Mouse (Mus musculus): Measurements from ENCODE around the gene Cd247. TPM values are rescaled to one million over a fixed set of nuclear protein-coding genes. Genes with fewer than 3 reads are reported as not detected.

Cd247 gene
- polyA plus RNA-seq, 1 experiment from 2014 or later, result 0.13 TPM

- Histone ChIP-seq H3K36me3 (replicated peaks; ENCODE audit: insufficient read depth, low read length) (no peaks in the 10 kb centered on the region), H3K4me3 (ENCODE audit: low read depth, low read length) (no peak overlapping the region), H3K9me3 (ENCODE audit: low read length) (no peaks in the 10 kb centered on the region), H3K27ac (ENCODE audit: low read depth) (no peak overlapping the region), H3K4me1 (ENCODE audit: insufficient read depth) (0 out of 2 replicates have a peak, but pooled peaks cover 2% of the 10 kb centered on the region), H3K27me3 (ENCODE audit: insufficient read depth, low read length) (no peaks in the 10 kb centered on the region), H3K9ac (replicated peaks) (no peak overlapping the region), H3K4me2 (ENCODE audit: low read depth, low read length) (no peak overlapping the region)
- WGBS (ENCODE audit: insufficient replicate concordance), result 56% methylated on average over 9 of the region's 9 CpGs
- ATAC-seq (no peak), DNase-seq (no peak)
- no peak for TF ChIP-seq EP300 (IDR thresholded peaks at IDR 0.05; ENCODE audit: low read depth)
- TF ChIP-seq CTCF (IDR thresholded peaks at IDR 0.05; ENCODE audit: low read depth), result no peak
Observed at GRCm38 (mm10) chr1:165860373-165861234, 72.1 kb downstream of the Cd247 start.

- Histone ChIP-seq H3K9me3 (ENCODE audit: low read length) (no peaks in the 10 kb centered on the region), H3K36me3 (replicated peaks; ENCODE audit: insufficient read depth, low read length) (no peaks in the 10 kb centered on the region), H3K9ac (replicated peaks) (no peak overlapping the region), H3K4me1 (ENCODE audit: insufficient read depth) (0 out of 2 replicates have a peak, but pooled peaks cover 2% of the 10 kb centered on the region), H3K4me3 (ENCODE audit: low read depth, low read length) (no peak overlapping the region), H3K27me3 (ENCODE audit: insufficient read depth, low read length) (no peaks in the 10 kb centered on the region), H3K4me2 (ENCODE audit: low read depth, low read length) (no peak overlapping the region), H3K27ac (ENCODE audit: low read depth) (no peak overlapping the region)
- 77% methylated on average over 3 of the region's 3 CpGs for WGBS (ENCODE audit: insufficient replicate concordance)
- TF ChIP-seq CTCF (IDR thresholded peaks at IDR 0.05; ENCODE audit: low read depth), result no peak
- no peak for TF ChIP-seq EP300 (IDR thresholded peaks at IDR 0.05; ENCODE audit: low read depth)
- peak; percentile 50 for ATAC-seq
- no peak for DNase-seq
Observed at GRCm38 (mm10) chr1:165861235-165861609, 72.7 kb downstream of the Cd247 start.

GRCm38 (mm10) chr1:165862059-165862458 lies 73.6 kb downstream of the Cd247 start:
- Histone ChIP-seq H3K9ac (replicated peaks) (no peak overlapping the region), H3K9me3 (ENCODE audit: low read length) (no peaks in the 10 kb centered on the region), H3K27ac (ENCODE audit: low read depth) (no peak overlapping the region), H3K4me3 (ENCODE audit: low read depth, low read length) (no peak overlapping the region), H3K27me3 (ENCODE audit: insufficient read depth, low read length) (no peaks in the 10 kb centered on the region), H3K36me3 (replicated peaks; ENCODE audit: insufficient read depth, low read length) (no peaks in the 10 kb centered on the region), H3K4me1 (ENCODE audit: insufficient read depth) (0 out of 2 replicates have a peak, but pooled peaks cover 2% of the 10 kb centered on the region), H3K4me2 (ENCODE audit: low read depth, low read length) (no peak overlapping the region)
- ATAC-seq (no peak), DNase-seq (no peak)
- TF ChIP-seq EP300 (IDR thresholded peaks at IDR 0.05; ENCODE audit: low read depth) (no peak), CTCF (IDR thresholded peaks at IDR 0.05; ENCODE audit: low read depth) (no peak)
- 81% methylated on average over 7 of the region's 7 CpGs for WGBS (ENCODE audit: insufficient replicate concordance)

- H3K9me3 ChIP-seq (ENCODE audit: low read length), result no peaks in the 10 kb centered on the region
- H3K4me1 ChIP-seq (ENCODE audit: insufficient read depth), result 0 out of 2 replicates have a peak, but pooled peaks cover 2% of the 10 kb centered on the region
- no peak overlapping the region for H3K27ac ChIP-seq (ENCODE audit: low read depth)
- 0 out of 2 replicates have a peak, but pooled peaks cover 2% of the 10 kb centered on the region for H3K36me3 ChIP-seq (replicated peaks; ENCODE audit: insufficient read depth, low read length)
- no peaks in the 10 kb centered on the region for H3K27me3 ChIP-seq (ENCODE audit: insufficient read depth, low read length)
- no peak for TF ChIP-seq CTCF (IDR thresholded peaks at IDR 0.05; ENCODE audit: low read depth)
- no peak for TF ChIP-seq EP300 (IDR thresholded peaks at IDR 0.05; ENCODE audit: low read depth)
- ATAC-seq (no peak), DNase-seq (no peak)
- H3K4me3 ChIP-seq (ENCODE audit: low read depth, low read length), result no peak overlapping the region
- WGBS (ENCODE audit: insufficient replicate concordance), result 50% methylated on average over 14 of the region's 14 CpGs
- H3K9ac ChIP-seq (replicated peaks), result no peak overlapping the region
- no peak overlapping the region; the same call in 1 of the 2 replicates for H3K4me2 ChIP-seq (ENCODE audit: low read depth, low read length)
Observed at GRCm38 (mm10) chr1:165864864-165865795, 76.6 kb downstream of the Cd247 start.

- H3K27me3 ChIP-seq (ENCODE audit: insufficient read depth, low read length), result no peaks in the 10 kb centered on the region
- DNase-seq (no peak), ATAC-seq (no peak)
- H3K4me2 ChIP-seq (ENCODE audit: low read depth, low read length), result no peak overlapping the region
- H3K9ac ChIP-seq (replicated peaks), result no peak overlapping the region
- TF ChIP-seq EP300 (IDR thresholded peaks at IDR 0.05; ENCODE audit: low read depth), result no peak
- no peak for TF ChIP-seq CTCF (IDR thresholded peaks at IDR 0.05; ENCODE audit: low read depth)
- 0 out of 2 replicates have a peak, but pooled peaks cover 2% of the 10 kb centered on the region for H3K4me1 ChIP-seq (ENCODE audit: insufficient read depth)
- 69% methylated on average over 5 of the region's 5 CpGs for WGBS (ENCODE audit: insufficient replicate concordance)
- H3K36me3 ChIP-seq (replicated peaks; ENCODE audit: insufficient read depth, low read length), result 0 out of 2 replicates have a peak, but pooled peaks cover 2% of the 10 kb centered on the region
- H3K4me3 ChIP-seq (ENCODE audit: low read depth, low read length), result no peak overlapping the region
- no peaks in the 10 kb centered on the region for H3K9me3 ChIP-seq (ENCODE audit: low read length)
- no peak overlapping the region for H3K27ac ChIP-seq (ENCODE audit: low read depth)
Observed at GRCm38 (mm10) chr1:165866630-165867280, 78.3 kb downstream of the Cd247 start.

Data from liver, postnatal 0 days (tissue).